Mouse (Mus musculus) neural tube, embryonic 12.5 days (tissue): ENCODE results near the gene Scamp1. TPM values are rescaled to one million over a fixed set of nuclear protein-coding genes. Genes with fewer than 3 reads are reported as not detected.
A peak's percentile ranks its signal among the peaks of the same experiment; 100 is the strongest.

Experiments
- ATAC-seq: fragments of 200-750 bp; cut with Nextera tagmentation; 2 replicates; pipeline ENCODE4 v1.8.0; 2017; ENCODE audit warnings: low read depth, mild to moderate bottlenecking, moderate TSS enrichment, moderate library complexity; ENCODE audit not compliant: low FRiP score
- H3K27ac ChIP-seq: fragments of 300-500 bp; sonication (generic); 2 replicates; pipeline ENCODE4 v1.5.1; 2016
- H3K27me3 ChIP-seq: fragments of 300-500 bp; sonication (generic); replicated peaks from 2 replicates; pipeline ENCODE4 v1.6.1; 2016; ENCODE audit warnings: mild to moderate bottlenecking
- H3K36me3 ChIP-seq: fragments of 300-500 bp; sonication (generic); 2 replicates; pipeline ENCODE4 v1.6.1; 2016; ENCODE audit warnings: mild to moderate bottlenecking
- H3K4me1 ChIP-seq: fragments of 300-500 bp; sonication (generic); 2 replicates; pipeline ENCODE4 v1.6.1; 2016
- H3K4me2 ChIP-seq: fragments of 300-500 bp; sonication (generic); replicated peaks from 2 replicates; pipeline ENCODE4 v1.6.1; 2016; ENCODE audit warnings: mild to moderate bottlenecking
- H3K4me3 ChIP-seq: fragments of 300-500 bp; sonication (generic); 2 replicates; pipeline ENCODE4 v1.5.1; 2016
- H3K9ac ChIP-seq: fragments of 300-500 bp; sonication (generic); 2 replicates; pipeline ENCODE4 v1.6.1; 2016; ENCODE audit warnings: mild to moderate bottlenecking
- H3K9me3 ChIP-seq: fragments of 300-500 bp; sonication (generic); 2 replicates; pipeline ENCODE4 v1.6.1; 2016; ENCODE audit warnings: mild to moderate bottlenecking
- WGBS: fragments of 180-500 bp; shearing (Covaris S2); methylation state at CpG from one replicate; pipeline ENCODE4 v1.1.7; 2016; 5-methylcytosine and 5-hydroxymethylcytosine counted together
- polyA plus RNA-seq: library from polyadenylated mRNA; unstranded; fragments of >200 nt; fragmentation: Nextera tagmentation; extraction: Ambion mirVana; gene quantifications from 2 replicates; pipeline ENCODE4 v1.2.1, GENCODE M21; 2016

Gene Scamp1
- polyA plus RNA-seq, 1 experiment from 2014 or later: 77.4 TPM

- H3K4me3 ChIP-seq: no peak overlapping the region
- H3K4me2 ChIP-seq: no peak overlapping the region
- no peaks in the 10 kb centered on the region for H3K36me3 ChIP-seq
- no peak overlapping the region for H3K27ac ChIP-seq
- no peaks in the 10 kb centered on the region for H3K27me3 ChIP-seq
- peaks cover 15% of the 10 kb centered on the region for H3K4me1 ChIP-seq
- H3K9ac ChIP-seq: no peak overlapping the region
- H3K9me3 ChIP-seq: no peaks in the 10 kb centered on the region
- ATAC-seq: no peak
- WGBS: 90% methylated on average over 8 of the region's 8 CpGs
Observed at GRCm38 (mm10) chr13:94183372-94184021, 102.2 kb downstream of the Scamp1 start.

DNA sequence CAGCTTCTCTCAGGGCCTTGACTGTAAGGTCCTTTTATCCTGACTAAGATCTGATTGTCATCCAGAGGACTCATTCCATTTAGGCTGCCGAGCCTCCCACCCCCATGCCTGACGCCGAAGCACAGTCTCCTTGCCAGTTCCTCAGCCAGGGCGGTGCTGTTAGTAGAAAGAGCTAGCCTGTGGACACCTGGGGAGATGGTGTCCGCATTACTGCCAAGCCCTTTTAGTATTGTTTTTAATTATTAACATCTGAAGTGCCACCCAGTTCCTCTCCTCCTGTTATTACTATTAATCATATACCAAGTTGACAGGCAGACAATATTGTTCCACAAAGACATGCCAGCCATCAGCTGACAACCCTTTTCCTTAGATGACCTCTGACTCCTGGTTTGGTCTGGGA is 103.6 kb downstream of the Scamp1 start:
- 83% methylated on average over 5 of the region's 5 CpGs for WGBS
- no peak overlapping the region for H3K4me3 ChIP-seq

DNA sequence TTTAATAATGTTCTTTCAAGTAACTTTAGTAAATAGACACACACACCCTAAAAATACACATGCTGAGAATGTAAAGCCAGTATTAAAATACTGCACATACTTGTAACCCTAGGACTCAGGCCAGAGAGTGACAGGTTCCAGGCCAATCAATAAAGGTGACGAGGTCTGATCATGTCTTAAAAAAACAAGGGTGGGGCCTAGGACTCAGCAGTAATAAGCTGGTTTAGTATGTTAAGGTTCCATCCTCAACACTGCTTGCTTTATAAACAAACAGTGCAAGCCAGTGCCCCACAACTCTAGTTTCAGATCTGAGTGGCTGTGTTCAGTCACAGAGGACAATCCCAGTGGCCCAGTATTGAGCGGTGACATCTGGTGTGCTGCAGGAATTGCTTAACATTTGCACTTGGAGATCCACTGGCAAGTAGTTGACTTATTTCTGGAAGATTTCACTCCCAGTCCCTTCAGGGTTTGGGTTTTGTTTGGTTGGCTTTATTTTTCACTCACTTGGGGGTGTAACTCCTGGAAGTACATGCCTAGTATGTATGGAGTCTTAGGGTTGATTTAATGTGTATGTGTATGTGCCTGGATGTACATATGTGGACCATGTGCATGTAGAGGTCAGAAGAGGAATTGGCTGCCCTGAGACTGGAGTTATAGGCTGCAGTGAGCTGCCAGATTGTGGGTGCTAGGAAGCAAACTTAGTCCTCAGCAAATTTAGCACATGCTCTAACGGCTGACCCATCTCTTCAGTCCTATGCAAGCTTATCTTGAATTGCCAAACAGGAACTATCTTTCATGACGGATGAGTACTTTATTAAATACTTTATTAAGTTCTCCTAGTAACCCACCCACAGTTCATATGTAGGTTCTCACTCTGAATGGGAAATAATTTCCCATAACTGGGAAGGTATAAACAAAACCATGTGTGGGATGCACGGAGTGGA is 104.9 kb downstream of the Scamp1 start:
- H3K9me3 ChIP-seq: no peaks in the 10 kb centered on the region
- H3K4me3 ChIP-seq: no peak overlapping the region
- no peaks in the 10 kb centered on the region for H3K36me3 ChIP-seq
- H3K27me3 ChIP-seq: peaks cover under 1% of the 10 kb centered on the region
- no peak overlapping the region for H3K4me2 ChIP-seq
- H3K27ac ChIP-seq: no peak overlapping the region
- H3K4me1 ChIP-seq: peaks cover 10% of the 10 kb centered on the region
- no peak overlapping the region for H3K9ac ChIP-seq
- WGBS: 92% methylated on average over 5 of the region's 5 CpGs
- ATAC-seq: no peak

More for the DNA sequence above, 103.6 kb downstream of the Scamp1 start:
- no peaks in the 10 kb centered on the region for H3K36me3 ChIP-seq
- no peaks in the 10 kb centered on the region for H3K27me3 ChIP-seq
- H3K9ac ChIP-seq: no peak overlapping the region
- peaks cover 10% of the 10 kb centered on the region for H3K4me1 ChIP-seq
- H3K27ac ChIP-seq: no peak overlapping the region
- no peak for ATAC-seq
- no peak overlapping the region for H3K4me2 ChIP-seq
- no peaks in the 10 kb centered on the region for H3K9me3 ChIP-seq

- 78% methylated on average over 11 of the region's 11 CpGs for WGBS
- H3K36me3 ChIP-seq: no peaks in the 10 kb centered on the region
- H3K27ac ChIP-seq: no peak overlapping the region
- H3K4me1 ChIP-seq: peaks cover 21% of the 10 kb centered on the region
- peaks cover 17% of the 10 kb centered on the region for H3K27me3 ChIP-seq
- no peak overlapping the region for H3K4me3 ChIP-seq
- no peak for ATAC-seq
- no peak overlapping the region for H3K9ac ChIP-seq
- H3K9me3 ChIP-seq: no peaks in the 10 kb centered on the region
- H3K4me2 ChIP-seq: no peak overlapping the region
Observed at GRCm38 (mm10) chr13:94178401-94179040, 107.1 kb downstream of the Scamp1 start.

GRCm38 (mm10) chr13:94177148-94177547 is 108.5 kb downstream of the Scamp1 start:
- ATAC-seq: no peak
- Histone ChIP-seq H3K36me3 (no peaks in the 10 kb centered on the region), H3K9ac (no peak overlapping the region), H3K27me3 (peaks cover 28% of the 10 kb centered on the region), H3K4me2 (no peak overlapping the region), H3K4me1 (peaks cover 29% of the 10 kb centered on the region), H3K9me3 (no peaks in the 10 kb centered on the region), H3K4me3 (no peak overlapping the region), H3K27ac (no peak overlapping the region)
- WGBS: 64% methylated on average over 7 of the region's 7 CpGs

GRCm38 (mm10) chr13:94175379-94176050 is 110.1 kb downstream of the Scamp1 start:
- Histone ChIP-seq H3K27me3 (peaks cover 28% of the 10 kb centered on the region), H3K36me3 (no peaks in the 10 kb centered on the region), H3K27ac (no peak overlapping the region), H3K4me3 (no peak overlapping the region), H3K4me1 (peaks cover 29% of the 10 kb centered on the region), H3K4me2 (peak overlapping the region; percentile 81; the same call in 1 of the 2 replicates), H3K9me3 (no peaks in the 10 kb centered on the region), H3K9ac (no peak overlapping the region)
- WGBS: 68% methylated on average over 6 of the region's 6 CpGs
- no peak for ATAC-seq

- peak overlapping the region; percentile 38 for H3K4me3 ChIP-seq
- peak overlapping the region; percentile 81 for H3K4me2 ChIP-seq
- peaks cover 28% of the 10 kb centered on the region for H3K27me3 ChIP-seq
- H3K27ac ChIP-seq: no peak overlapping the region
- no peaks in the 10 kb centered on the region for H3K36me3 ChIP-seq
- 32% methylated on average over 16 of the region's 16 CpGs for WGBS
- no peaks in the 10 kb centered on the region for H3K9me3 ChIP-seq
- ATAC-seq: no peak
- H3K9ac ChIP-seq: peak overlapping the region; percentile 40
- H3K4me1 ChIP-seq: peaks cover 29% of the 10 kb centered on the region
Observed at GRCm38 (mm10) chr13:94174577-94175279, 110.9 kb downstream of the Scamp1 start.

- Histone ChIP-seq H3K27ac (no peak overlapping the region), H3K9me3 (no peaks in the 10 kb centered on the region), H3K4me2 (peak overlapping the region; percentile 81), H3K27me3 (peaks cover 28% of the 10 kb centered on the region), H3K4me1 (peaks cover 27% of the 10 kb centered on the region), H3K9ac (peak overlapping the region; percentile 40), H3K4me3 (peak overlapping the region; percentile 38), H3K36me3 (no peaks in the 10 kb centered on the region)
- 4% methylated on average over 54 of the region's 55 CpGs for WGBS
- ATAC-seq: peak; percentile 69
Observed at GRCm38 (mm10) chr13:94173633-94174576, 111.8 kb downstream of the Scamp1 start.

DNA sequence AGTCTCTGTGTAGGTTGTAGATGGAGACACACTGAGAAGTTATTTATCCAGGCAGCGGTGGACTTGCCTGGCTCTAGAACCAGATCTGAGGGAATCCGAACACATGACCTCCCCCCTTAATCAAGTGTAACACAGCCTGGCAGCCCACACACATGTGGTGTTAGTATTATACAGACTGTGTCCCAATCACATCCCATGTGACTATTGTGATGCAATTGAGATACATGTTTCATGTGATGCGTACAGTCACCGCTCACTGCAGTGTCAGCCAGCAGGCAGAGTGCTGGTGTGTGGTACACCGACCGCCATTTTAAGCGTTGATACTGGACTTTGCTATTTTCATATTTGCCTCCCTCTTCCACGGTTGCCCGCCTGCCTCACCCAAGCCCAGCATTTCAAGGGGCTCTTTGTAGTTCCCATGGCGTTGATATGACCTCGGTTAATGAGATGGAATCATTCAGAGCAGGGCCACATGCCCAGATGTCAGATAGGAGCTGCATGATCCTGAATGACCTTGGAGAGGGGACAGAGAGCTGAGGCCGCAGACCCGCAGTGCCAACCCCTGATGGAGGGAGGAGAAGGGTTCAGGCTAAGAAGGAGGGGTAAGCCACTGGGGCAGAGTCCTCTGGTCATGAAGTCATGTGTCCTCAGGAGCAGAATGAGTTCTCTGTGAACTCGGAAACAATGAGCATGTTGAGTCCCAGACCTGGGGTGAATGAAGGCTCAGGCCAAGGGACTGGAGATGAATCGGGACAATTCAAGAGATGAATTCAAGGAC is 112.9 kb downstream of the Scamp1 start:
- Histone ChIP-seq H3K36me3 (no peaks in the 10 kb centered on the region), H3K4me2 (no peak overlapping the region), H3K27me3 (peaks cover 28% of the 10 kb centered on the region), H3K9me3 (no peaks in the 10 kb centered on the region), H3K27ac (no peak overlapping the region), H3K4me3 (no peak overlapping the region), H3K9ac (0 out of 2 replicates have a peak overlapping the region, but pooled peaks have one; percentile 6), H3K4me1 (peaks cover 19% of the 10 kb centered on the region)
- WGBS: 67% methylated on average over 15 of the region's 15 CpGs
- no peak; the same call in 1 of the 2 replicates for ATAC-seq

GRCm38 (mm10) chr13:94171612-94172011 is 114.0 kb downstream of the Scamp1 start:
- no peak overlapping the region for H3K27ac ChIP-seq
- no peak overlapping the region for H3K4me2 ChIP-seq
- peaks cover 28% of the 10 kb centered on the region for H3K27me3 ChIP-seq
- H3K9ac ChIP-seq: no peak overlapping the region
- no peak for ATAC-seq
- WGBS: 30% methylated on average over 5 of the region's 5 CpGs
- H3K4me1 ChIP-seq: peaks cover 19% of the 10 kb centered on the region
- no peaks in the 10 kb centered on the region for H3K9me3 ChIP-seq
- H3K4me3 ChIP-seq: no peak overlapping the region
- H3K36me3 ChIP-seq: no peaks in the 10 kb centered on the region
